Mouse (Mus musculus): ENCODE data around the gene Ms4a4c.
"Not testable (repeated sequence)": the region's sequence is repeated elsewhere in the genome, so short reads cannot be mapped to it uniquely, and the experiment has no call there.

GRCm38 (mm10) chr19:11431209-11431608, 26.6 kb downstream of the Ms4a4c start:
- not testable (repeated sequence) for TF ChIP-seq CTCF (IDR thresholded peaks at IDR 0.05; ENCODE audit: control insufficient read depth, insufficient read depth, insufficient read length); CEBPB (IDR thresholded peaks at IDR 0.05; ENCODE audit: low read depth); MAX (IDR thresholded peaks at IDR 0.05); USF1 (IDR thresholded peaks at IDR 0.05; ENCODE audit: low read depth); MYOG (IDR thresholded peaks at IDR 0.05; ENCODE audit: control insufficient read depth, extremely low read depth, insufficient read length)

Measured in C2C12 (cell line).